Mouse (Mus musculus) heart, embryonic 13.5 days (tissue): ENCODE measurements around the gene Rps6kb2. TPM values are rescaled to one million over a fixed set of nuclear protein-coding genes. Genes with fewer than 3 reads are reported as not detected.

ENCODE experiments used
- ATAC-seq: fragments of 200-750 bp; cut with Nextera tagmentation; 2 replicates; pipeline ENCODE4 v1.8.0; 2017; ENCODE audit warnings: moderate TSS enrichment; ENCODE audit not compliant: insufficient number of reproducible peaks, low FRiP score, low TSS enrichment; ENCODE audit errors: extremely low read depth
- H3K27ac ChIP-seq: fragments of 300-500 bp; sonication (generic); replicated peaks from 2 replicates; pipeline ENCODE4 v1.5.1; 2015; ENCODE audit warnings: moderate library complexity, mild to moderate bottlenecking, inconsistent platforms
- H3K27me3 ChIP-seq: fragments of 300-500 bp; sonication (generic); replicated peaks from 2 replicates; pipeline ENCODE4 v1.6.1; 2015; ENCODE audit warnings: mild to moderate bottlenecking, inconsistent platforms
- H3K36me3 ChIP-seq: fragments of 300-500 bp; sonication (generic); 2 replicates; pipeline ENCODE4 v1.6.1; 2015; ENCODE audit warnings: mild to moderate bottlenecking, inconsistent platforms
- H3K4me1 ChIP-seq: fragments of 300-500 bp; sonication (generic); 2 replicates; pipeline ENCODE4 v1.6.1; 2015; ENCODE audit warnings: inconsistent platforms
- H3K4me2 ChIP-seq: fragments of 300-500 bp; sonication (generic); 2 replicates; pipeline ENCODE4 v1.6.1; 2015; ENCODE audit warnings: inconsistent platforms, mild to moderate bottlenecking, moderate library complexity
- H3K4me3 ChIP-seq: fragments of 300-500 bp; sonication (generic); 2 replicates; pipeline ENCODE4 v1.5.1; 2015; ENCODE audit warnings: moderate library complexity, mild to moderate bottlenecking, inconsistent platforms
- H3K9ac ChIP-seq: fragments of 300-500 bp; sonication (generic); 2 replicates; pipeline ENCODE4 v1.6.1; 2015; ENCODE audit warnings: inconsistent platforms, mild to moderate bottlenecking, moderate library complexity
- H3K9me3 ChIP-seq: fragments of 300-500 bp; sonication (generic); 2 replicates; pipeline ENCODE4 v1.6.1; 2016; ENCODE audit warnings: inconsistent platforms
- WGBS: fragments of 180-500 bp; shearing (Covaris S2); methylation state at CpG from one replicate; pipeline ENCODE4 v1.1.7; 2015; ENCODE audit warnings: mixed read lengths; 5-methylcytosine and 5-hydroxymethylcytosine counted together
- polyA plus RNA-seq: library from polyadenylated mRNA; unstranded; fragments of >200 nt; fragmentation: Nextera tagmentation; extraction: Ambion mirVana; gene quantifications from 2 replicates; pipeline ENCODE4 v1.2.1, GENCODE M21; 2015

The Rps6kb2 gene
- 46.0 and 47.1 TPM in 2 replicates for polyA plus RNA-seq

- Histone ChIP-seq H3K36me3 (peaks cover 37% of the 10 kb centered on the region), H3K27ac (peak within 1 kb of the TSS; percentile 71), H3K9ac (peak within 1 kb of the TSS; percentile 94), H3K4me3 (peak within 1 kb of the TSS; percentile 82), H3K9me3 (no peaks in the 10 kb centered on the region), H3K4me2 (peak within 1 kb of the TSS; percentile 97), H3K4me1 (peaks cover 27% of the 10 kb centered on the region), H3K27me3 (no peaks in the 10 kb centered on the region)
- ATAC-seq: peak; percentile 73
- 6% methylated on average over 42 of the region's 42 CpGs for WGBS
These were observed at the start of gene Rps6kb2 for GRCm38 (mm10) chr19:4162646-4163542. Rps6kb2 (minus strand) TSS chr19:4163354.

- Histone ChIP-seq H3K4me2 (no peak overlapping the region), H3K4me1 (peaks cover 48% of the 10 kb centered on the region), H3K36me3 (no peaks in the 10 kb centered on the region), H3K9ac (no peak overlapping the region), H3K27ac (no peak overlapping the region), H3K4me3 (no peak overlapping the region), H3K9me3 (no peaks in the 10 kb centered on the region), H3K27me3 (peaks cover 71% of the 10 kb centered on the region)
- no peak for ATAC-seq
- 28% methylated on average over 4 of the region's 4 CpGs for WGBS
These were observed 48.9 kb upstream of the Rps6kb2 start for GRCm38 (mm10) chr19:4211891-4212588.

- Histone ChIP-seq H3K27me3 (peaks cover 65% of the 10 kb centered on the region), H3K9me3 (no peaks in the 10 kb centered on the region), H3K4me3 (no peak overlapping the region), H3K4me2 (no peak overlapping the region), H3K9ac (no peak overlapping the region), H3K36me3 (no peaks in the 10 kb centered on the region), H3K27ac (no peak overlapping the region), H3K4me1 (peaks cover 15% of the 10 kb centered on the region)
- ATAC-seq: no peak
- 73% methylated on average over 5 of the region's 5 CpGs for WGBS
These were observed 45.4 kb upstream of the Rps6kb2 start for GRCm38 (mm10) chr19:4208563-4208962.

DNA sequence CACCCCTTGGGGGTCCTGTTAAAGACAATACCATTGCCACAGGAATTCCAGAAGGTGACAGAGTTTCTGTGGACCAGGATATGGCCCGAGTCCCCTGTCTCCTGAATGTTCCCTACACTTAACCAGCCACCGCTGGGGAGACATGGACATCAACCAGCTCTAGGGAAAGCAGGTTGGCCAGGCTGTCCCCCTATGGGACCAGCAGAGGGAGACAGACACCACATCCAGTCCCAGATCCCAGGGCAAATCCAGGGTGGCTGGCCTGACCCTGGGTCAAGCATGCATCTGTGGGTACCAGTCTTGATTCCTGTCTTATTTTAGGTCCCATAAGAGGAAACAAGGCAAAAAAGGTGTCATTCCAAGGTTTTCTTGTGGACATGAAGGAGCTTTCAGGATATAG lies 43.8 kb upstream of the Rps6kb2 start:
- Histone ChIP-seq H3K9ac (0 out of 2 replicates have a peak overlapping the region, but pooled peaks have one; percentile 8), H3K27me3 (peaks cover 53% of the 10 kb centered on the region), H3K4me2 (no peak overlapping the region), H3K4me1 (peaks cover 6% of the 10 kb centered on the region), H3K27ac (no peak overlapping the region), H3K9me3 (no peaks in the 10 kb centered on the region), H3K4me3 (no peak overlapping the region), H3K36me3 (no peaks in the 10 kb centered on the region)
- WGBS: 3% methylated on average over 2 of the region's 2 CpGs
- no peak for ATAC-seq

DNA sequence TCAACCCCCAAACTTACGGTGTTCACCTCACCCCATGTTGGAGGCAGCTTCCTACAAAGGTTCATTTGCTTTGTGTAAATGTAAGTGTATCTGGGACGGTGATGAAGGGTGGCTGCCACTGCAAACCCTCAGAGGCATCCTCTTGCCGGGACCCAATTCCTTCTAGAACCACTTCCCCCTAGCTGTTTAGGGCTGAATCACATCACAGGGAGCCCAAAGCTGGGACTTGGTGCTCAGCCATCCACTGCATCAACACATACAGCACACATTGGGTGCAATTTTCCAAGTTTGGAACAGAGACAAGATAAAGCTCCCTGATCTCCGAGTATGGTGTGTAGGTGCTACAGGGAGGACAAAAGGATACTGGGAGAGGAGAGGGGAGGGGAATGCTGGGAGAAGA lies 41.7 kb upstream of the Rps6kb2 start:
- no peak for ATAC-seq
- Histone ChIP-seq H3K9me3 (no peaks in the 10 kb centered on the region), H3K4me3 (no peak overlapping the region), H3K27me3 (peaks cover 32% of the 10 kb centered on the region), H3K36me3 (peaks cover 6% of the 10 kb centered on the region), H3K4me2 (no peak overlapping the region), H3K9ac (no peak overlapping the region), H3K27ac (no peak overlapping the region), H3K4me1 (peaks cover 21% of the 10 kb centered on the region)
- WGBS: 59% methylated on average over 4 of the region's 4 CpGs

DNA sequence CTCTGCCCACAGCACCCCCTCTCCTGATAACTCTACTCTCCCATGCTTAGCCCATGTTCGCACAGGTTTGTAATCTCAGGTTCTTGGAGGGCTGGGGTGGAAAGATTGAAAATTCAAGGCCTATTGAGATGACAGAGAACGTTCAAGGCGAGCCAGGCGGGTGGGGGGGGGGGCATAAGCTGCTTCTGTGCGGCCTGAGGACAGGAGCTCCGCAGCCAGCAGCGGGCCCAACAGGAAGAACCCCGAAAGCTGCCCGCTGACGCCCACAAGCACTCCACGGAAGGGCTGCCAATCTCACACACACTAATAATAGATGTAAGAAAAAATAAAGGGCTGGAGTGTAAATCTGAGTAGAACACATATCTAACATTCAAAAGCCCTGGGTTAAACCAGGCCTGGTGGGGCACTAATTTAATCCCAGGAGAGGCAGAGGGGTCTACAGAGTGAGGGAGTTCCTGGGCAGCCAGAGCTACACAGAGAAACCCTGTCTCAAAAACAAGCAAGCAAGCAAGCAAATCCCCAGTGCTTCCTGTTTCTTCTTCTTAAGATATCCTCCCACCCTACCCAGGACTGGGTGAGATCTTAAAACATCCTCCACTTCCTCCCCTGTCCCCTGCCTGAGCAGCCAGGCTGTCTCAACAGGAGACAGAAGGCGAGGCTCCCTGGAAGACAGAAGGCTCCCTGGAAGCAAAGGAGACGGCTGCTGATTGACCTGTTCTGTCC lies 40.6 kb upstream of the Rps6kb2 start:
- Histone ChIP-seq H3K9me3 (no peaks in the 10 kb centered on the region), H3K36me3 (peaks cover 17% of the 10 kb centered on the region), H3K4me3 (no peak overlapping the region), H3K4me1 (peaks cover 22% of the 10 kb centered on the region), H3K4me2 (no peak overlapping the region), H3K27ac (peak overlapping the region; percentile 26; the same call in 1 of the 2 replicates), H3K27me3 (peaks cover 31% of the 10 kb centered on the region), H3K9ac (peak overlapping the region; percentile 45; the same call in 1 of the 2 replicates)
- no peak for ATAC-seq
- 60% methylated on average over 13 of the region's 13 CpGs for WGBS

GRCm38 (mm10) chr19:4203148-4203547 lies 40.0 kb upstream of the Rps6kb2 start:
- Histone ChIP-seq H3K27ac (no peak overlapping the region), H3K27me3 (peaks cover 31% of the 10 kb centered on the region), H3K4me1 (peaks cover 22% of the 10 kb centered on the region), H3K9ac (peak overlapping the region; percentile 93; the same call in 1 of the 2 replicates), H3K36me3 (peaks cover 23% of the 10 kb centered on the region), H3K4me3 (no peak overlapping the region), H3K4me2 (no peak overlapping the region), H3K9me3 (no peaks in the 10 kb centered on the region)
- ATAC-seq: no peak
- 67% methylated on average over 3 of the region's 3 CpGs for WGBS

DNA sequence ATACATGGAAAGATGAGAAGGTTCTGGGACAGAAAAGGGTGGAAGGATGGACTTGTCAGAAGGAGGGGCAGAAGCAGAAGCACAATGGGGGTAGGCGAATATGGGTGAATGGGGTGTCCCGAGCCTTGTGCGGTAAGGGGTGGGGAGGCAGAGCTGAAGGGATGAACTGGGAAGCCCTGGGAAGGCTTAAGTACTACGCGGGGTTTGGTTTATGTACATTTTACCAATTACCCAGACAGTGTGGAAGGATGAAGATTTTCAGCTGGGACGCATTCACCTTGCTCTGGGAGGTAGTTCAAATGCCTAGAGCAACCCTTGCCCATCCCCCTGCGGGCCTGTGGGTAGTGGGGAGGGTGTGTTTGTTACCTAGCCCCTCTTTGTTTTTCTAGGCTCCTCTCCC lies 39.0 kb upstream of the Rps6kb2 start:
- H3K9me3 ChIP-seq: no peaks in the 10 kb centered on the region
- peak overlapping the region; percentile 93 for H3K9ac ChIP-seq
- peaks cover 33% of the 10 kb centered on the region for H3K36me3 ChIP-seq
- peaks cover 31% of the 10 kb centered on the region for H3K27me3 ChIP-seq
- WGBS: 36% methylated on average over 7 of the region's 7 CpGs
- H3K27ac ChIP-seq: 0 out of 2 replicates have a peak overlapping the region, but pooled peaks have one; percentile 77
- peak overlapping the region; percentile 83 for H3K4me3 ChIP-seq
- H3K4me1 ChIP-seq: peaks cover 23% of the 10 kb centered on the region
- no peak for ATAC-seq
- peak overlapping the region; percentile 97 for H3K4me2 ChIP-seq

DNA sequence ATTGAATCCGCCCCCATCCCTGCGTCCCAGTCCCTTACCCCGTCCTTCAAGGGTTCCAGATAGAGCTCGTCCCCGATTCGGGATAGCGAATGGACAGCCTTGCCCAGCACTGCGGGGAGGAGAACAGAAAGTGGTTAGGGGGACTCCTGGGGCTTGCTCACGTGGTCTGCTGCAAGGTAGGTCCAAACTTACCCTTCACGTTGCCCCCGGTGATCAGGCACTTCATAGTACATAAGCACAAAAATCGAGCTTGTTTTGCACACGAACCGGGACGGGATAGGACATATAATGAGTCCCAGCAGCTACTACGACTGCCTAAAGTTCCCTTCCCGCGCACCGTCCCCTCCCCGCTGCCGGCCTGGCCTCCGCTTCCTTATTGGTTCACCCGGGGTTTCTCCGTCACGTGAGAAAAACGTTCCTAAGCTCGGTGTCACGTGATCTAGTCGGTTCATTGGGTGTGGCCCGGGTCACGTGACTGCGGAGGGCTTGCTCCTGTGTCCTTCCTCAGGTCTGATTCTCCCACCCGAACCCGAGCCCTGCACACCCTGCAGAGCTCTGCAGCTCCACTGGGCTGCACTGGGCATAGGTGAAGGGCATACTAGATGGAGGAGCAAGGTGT lies 38.2 kb upstream of the Rps6kb2 start, which contains the start of gene Rad9a:
Rad9a (minus strand) TSS at position 372 of the 619 bp plus-strand sequence.
- peak within 1 kb of the TSS; percentile 97 for H3K4me2 ChIP-seq
- ATAC-seq: peak; percentile 70
- peak within 1 kb of the TSS; percentile 93 for H3K9ac ChIP-seq
- no peaks in the 10 kb centered on the region for H3K9me3 ChIP-seq
- peaks cover 31% of the 10 kb centered on the region for H3K4me1 ChIP-seq
- H3K27ac ChIP-seq: peak within 1 kb of the TSS; percentile 77
- H3K27me3 ChIP-seq: peaks cover 27% of the 10 kb centered on the region
- peaks cover 41% of the 10 kb centered on the region for H3K36me3 ChIP-seq
- H3K4me3 ChIP-seq: peak within 1 kb of the TSS; percentile 83
- under 1% methylated on average over 34 of the region's 34 CpGs for WGBS

DNA sequence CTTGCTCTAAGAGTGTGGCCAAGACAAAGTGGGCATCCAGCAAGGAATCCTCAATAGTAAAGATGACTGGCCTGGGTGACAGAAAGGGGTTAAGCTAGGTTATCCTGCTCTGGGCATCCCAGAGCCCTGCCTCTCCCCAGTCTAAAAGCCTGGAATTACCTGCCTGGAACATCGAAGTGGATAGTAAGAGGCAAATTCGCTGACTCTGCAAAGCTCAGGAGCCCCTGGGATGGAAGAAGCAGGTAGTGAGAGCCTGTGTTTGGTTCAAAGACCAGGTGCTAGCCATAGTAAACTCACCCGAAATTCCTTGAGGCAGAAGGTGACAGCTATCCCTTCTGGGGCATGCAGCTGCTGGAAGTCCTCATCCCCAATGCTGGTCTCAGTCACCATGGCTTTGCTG lies 34.0 kb upstream of the Rps6kb2 start:
- WGBS: 63% methylated on average over 3 of the region's 3 CpGs
- H3K36me3 ChIP-seq: peaks cover 75% of the 10 kb centered on the region

More for the DNA sequence above, 34.0 kb upstream of the Rps6kb2 start:
- no peaks in the 10 kb centered on the region for H3K9me3 ChIP-seq
- no peak for ATAC-seq
- H3K4me1 ChIP-seq: peaks cover 61% of the 10 kb centered on the region
- no peak overlapping the region; the same call in 1 of the 2 replicates for H3K9ac ChIP-seq
- no peak overlapping the region for H3K4me2 ChIP-seq
- no peaks in the 10 kb centered on the region for H3K27me3 ChIP-seq
- H3K27ac ChIP-seq: 0 out of 2 replicates have a peak overlapping the region, but pooled peaks have one; percentile 24
- no peak overlapping the region for H3K4me3 ChIP-seq
